Mouse (Mus musculus) embryonic facial prominence, embryonic 13.5 days (tissue): ENCODE results near the gene Cebpz. TPM values are rescaled to one million over a fixed set of nuclear protein-coding genes. Genes with fewer than 3 reads are reported as not detected.

Source experiments
- ATAC-seq: fragments of 200-750 bp; cut with Nextera tagmentation; 2 replicates; pipeline ENCODE4 v1.8.0; 2017; ENCODE audit warnings: low read depth; ENCODE audit not compliant: insufficient number of reproducible peaks, insufficient read depth, low FRiP score, low TSS enrichment
- H3K27ac ChIP-seq: fragments of 300-500 bp; sonication (generic); 2 replicates; pipeline ENCODE4 v1.5.1; 2015; ENCODE audit warnings: moderate library complexity, mild to moderate bottlenecking, inconsistent platforms
- H3K27me3 ChIP-seq: fragments of 300-500 bp; sonication (generic); 2 replicates; pipeline ENCODE4 v1.6.1; 2015; ENCODE audit warnings: mild to moderate bottlenecking, inconsistent platforms
- H3K36me3 ChIP-seq: fragments of 300-500 bp; sonication (generic); 2 replicates; pipeline ENCODE4 v1.6.1; 2015; ENCODE audit warnings: mild to moderate bottlenecking, inconsistent platforms
- H3K4me1 ChIP-seq: fragments of 300-500 bp; sonication (generic); 2 replicates; pipeline ENCODE4 v1.6.1; 2015; ENCODE audit warnings: inconsistent platforms
- H3K4me2 ChIP-seq: fragments of 300-500 bp; sonication (generic); 2 replicates; pipeline ENCODE4 v1.6.1; 2015; ENCODE audit warnings: moderate library complexity, mild to moderate bottlenecking, inconsistent platforms
- H3K4me3 ChIP-seq: fragments of 300-500 bp; sonication (generic); 2 replicates; pipeline ENCODE4 v1.5.1; 2015; ENCODE audit warnings: mild to moderate bottlenecking, inconsistent platforms
- H3K9ac ChIP-seq: fragments of 300-500 bp; sonication (generic); 2 replicates; pipeline ENCODE4 v1.6.1; 2015; ENCODE audit warnings: mild to moderate bottlenecking, inconsistent platforms
- H3K9me3 ChIP-seq: fragments of 300-500 bp; sonication (generic); 2 replicates; pipeline ENCODE4 v1.6.1; 2016; ENCODE audit warnings: inconsistent platforms
- WGBS: fragments of 180-500 bp; shearing (Covaris S2); methylation state at CpG from one replicate; pipeline ENCODE4 v1.1.7; 2015; ENCODE audit warnings: mixed read lengths; 5-methylcytosine and 5-hydroxymethylcytosine counted together
- polyA plus RNA-seq: library from polyadenylated mRNA; unstranded; fragments of >200 nt; fragmentation: Nextera tagmentation; extraction: Ambion mirVana; gene quantifications from 2 replicates; pipeline ENCODE4 v1.2.1, GENCODE M21; 2015

Cebpz gene
- polyA plus RNA-seq, 1 experiment from 2014 or later, result 75.3 TPM

DNA sequence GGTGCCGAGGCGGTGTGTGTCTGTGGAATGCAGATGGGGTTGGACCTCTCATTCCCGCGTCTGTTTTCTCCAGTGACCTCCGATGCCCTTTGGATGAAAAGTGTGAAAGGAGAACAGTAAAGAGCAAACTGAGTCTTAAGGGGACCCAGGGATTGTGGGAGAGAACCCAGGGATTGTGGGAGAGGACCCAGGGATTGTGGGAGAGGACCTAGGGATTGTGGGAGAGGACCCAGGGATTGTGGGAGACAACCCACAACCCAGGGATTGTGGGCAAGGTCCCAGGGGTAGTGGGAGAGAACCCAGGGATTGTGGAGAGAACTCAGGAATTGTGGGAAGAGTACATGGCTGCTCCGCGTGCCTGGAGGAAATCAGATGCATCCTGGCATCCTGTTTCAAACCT is 41.9 kb downstream of the Cebpz start:
- no peak for ATAC-seq
- H3K4me1 ChIP-seq, result peaks cover 10% of the 10 kb centered on the region; the same call in 1 of the 2 replicates
- peak overlapping the region; percentile 64; the same call in 1 of the 2 replicates for H3K27ac ChIP-seq
- peak overlapping the region; percentile 37; the same call in 1 of the 2 replicates for H3K9ac ChIP-seq
- H3K4me3 ChIP-seq, result peak overlapping the region; percentile 25; the same call in 1 of the 2 replicates
- no peaks in the 10 kb centered on the region for H3K9me3 ChIP-seq
- H3K27me3 ChIP-seq, result no peaks in the 10 kb centered on the region; the same call in 1 of the 2 replicates
- peak overlapping the region; percentile 54 for H3K4me2 ChIP-seq
- 74% methylated on average over 7 of the region's 7 CpGs for WGBS
- no peaks in the 10 kb centered on the region for H3K36me3 ChIP-seq

DNA sequence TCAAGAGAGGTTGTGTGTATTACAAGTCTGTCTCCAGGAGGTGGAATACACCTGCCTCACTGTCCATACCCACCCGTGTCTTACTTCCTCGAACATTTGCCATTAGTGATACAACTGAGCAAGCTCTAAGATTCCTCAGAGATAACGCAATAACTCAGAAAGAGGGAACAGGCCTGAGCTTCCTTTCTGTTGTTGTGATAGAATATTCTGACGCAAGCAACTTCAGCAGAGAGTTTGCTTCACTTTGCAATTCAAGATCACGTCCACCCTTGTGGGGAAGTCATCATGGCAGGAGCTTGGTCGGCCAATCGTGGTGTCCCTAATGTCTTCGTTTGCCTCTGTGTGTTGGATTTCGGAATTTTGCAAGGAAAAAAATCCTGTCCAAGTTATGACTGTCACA is 45.8 kb downstream of the Cebpz start:
- no peak overlapping the region for H3K4me2 ChIP-seq
- H3K27me3 ChIP-seq, result no peaks in the 10 kb centered on the region
- H3K9ac ChIP-seq, result no peak overlapping the region
- H3K27ac ChIP-seq, result no peak overlapping the region
- no peaks in the 10 kb centered on the region for H3K9me3 ChIP-seq
- H3K4me1 ChIP-seq, result peaks cover 10% of the 10 kb centered on the region; the same call in 1 of the 2 replicates
- WGBS, result 80% methylated on average over 9 of the region's 9 CpGs
- no peak overlapping the region for H3K4me3 ChIP-seq
- ATAC-seq, result no peak
- H3K36me3 ChIP-seq, result no peaks in the 10 kb centered on the region

DNA sequence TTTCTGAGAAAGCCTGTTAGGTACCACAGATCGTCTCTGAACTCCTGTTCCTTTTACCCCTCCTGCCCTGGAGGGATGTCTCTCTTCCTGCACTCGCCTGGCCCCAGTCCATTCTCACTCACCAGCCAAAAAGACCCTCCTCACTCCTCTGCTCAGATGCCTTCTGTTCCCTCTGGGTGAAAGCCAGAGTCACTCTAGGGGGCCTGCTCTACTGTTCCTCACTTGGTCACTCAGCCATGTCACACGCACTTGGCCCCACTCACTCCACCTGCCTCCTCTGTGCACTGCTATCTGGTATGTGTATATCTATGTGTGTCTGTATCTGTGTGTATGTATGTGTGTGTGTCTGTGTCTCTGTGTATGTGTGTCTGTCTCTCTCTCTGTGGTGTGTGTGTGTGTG is 47.7 kb downstream of the Cebpz start:
- WGBS, result 26% methylated on average over 3 of the region's 3 CpGs
- Histone ChIP-seq H3K9me3 (no peaks in the 10 kb centered on the region), H3K4me2 (no peak overlapping the region), H3K4me3 (no peak overlapping the region), H3K27me3 (no peaks in the 10 kb centered on the region), H3K4me1 (no peaks in the 10 kb centered on the region), H3K9ac (no peak overlapping the region), H3K27ac (no peak overlapping the region), H3K36me3 (no peaks in the 10 kb centered on the region)
- no peak for ATAC-seq

DNA sequence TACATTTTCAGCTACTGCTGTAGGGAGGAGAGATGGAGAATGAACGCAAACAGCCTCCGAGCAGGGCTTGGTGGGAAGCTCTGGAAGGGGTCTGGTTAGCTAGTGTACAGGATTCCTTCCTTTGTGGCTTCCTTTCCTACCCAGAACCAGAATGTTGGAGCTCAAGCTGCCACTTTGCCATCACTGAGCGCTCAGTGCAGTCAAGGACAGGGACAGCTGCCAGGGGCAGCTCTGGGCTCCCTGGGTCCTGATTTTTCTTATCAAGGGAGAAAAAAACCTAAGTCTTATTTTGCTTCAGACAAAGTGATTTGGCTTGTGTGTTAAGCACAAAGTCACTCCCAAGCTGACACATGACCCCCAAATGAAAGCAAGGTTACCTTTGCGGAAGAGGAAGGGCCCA is 48.3 kb downstream of the Cebpz start:
- no peaks in the 10 kb centered on the region for H3K27me3 ChIP-seq
- H3K4me3 ChIP-seq, result no peak overlapping the region
- no peak overlapping the region for H3K27ac ChIP-seq
- H3K4me2 ChIP-seq, result no peak overlapping the region
- H3K36me3 ChIP-seq, result no peaks in the 10 kb centered on the region
- no peaks in the 10 kb centered on the region for H3K9me3 ChIP-seq
- H3K4me1 ChIP-seq, result no peaks in the 10 kb centered on the region
- no peak for ATAC-seq
- no peak overlapping the region for H3K9ac ChIP-seq
- WGBS, result 85% methylated on average over 4 of the region's 4 CpGs

DNA sequence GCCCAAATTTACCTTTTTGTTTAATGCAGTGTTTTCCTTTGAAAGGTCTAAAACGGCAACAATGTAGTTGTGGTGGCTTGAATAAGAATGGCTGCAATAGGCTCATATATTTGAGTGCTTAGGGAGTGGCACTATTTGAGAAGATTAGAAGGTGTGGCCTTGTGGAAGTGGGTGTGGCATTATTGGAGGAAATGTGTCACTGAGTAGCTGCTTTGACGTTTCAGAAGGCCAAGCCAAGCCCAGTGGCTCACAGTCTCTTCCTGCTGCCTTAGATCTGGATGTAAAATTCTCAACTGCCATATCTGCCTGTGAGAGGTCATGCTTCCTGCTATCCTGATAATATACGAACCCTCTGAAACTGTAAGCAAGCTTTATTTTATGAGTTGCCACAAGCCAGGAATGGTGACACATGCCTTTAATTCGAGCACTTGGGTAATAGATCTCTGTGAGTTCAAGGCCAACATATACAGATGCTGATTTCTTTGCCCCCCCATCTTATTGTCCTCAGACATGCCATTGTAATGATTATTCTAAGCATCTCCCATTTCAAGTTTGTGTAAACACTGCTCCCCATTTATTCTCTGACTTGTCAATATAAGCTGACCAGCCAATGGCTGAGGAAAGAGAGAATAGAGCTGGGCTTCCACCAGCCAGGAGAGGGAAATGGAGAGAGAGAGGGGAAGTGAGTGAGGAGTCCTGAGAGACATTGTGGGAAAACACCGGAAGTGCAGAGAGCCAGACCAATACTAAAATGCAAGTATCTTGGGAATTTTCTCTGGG is 51.4 kb downstream of the Cebpz start:
- Histone ChIP-seq H3K27me3 (no peaks in the 10 kb centered on the region), H3K4me1 (peaks cover 8% of the 10 kb centered on the region), H3K4me2 (no peak overlapping the region), H3K9ac (no peak overlapping the region), H3K27ac (no peak overlapping the region), H3K36me3 (no peaks in the 10 kb centered on the region), H3K4me3 (no peak overlapping the region), H3K9me3 (no peaks in the 10 kb centered on the region)
- WGBS, result 79% methylated on average over 5 of the region's 5 CpGs
- ATAC-seq, result no peak

DNA sequence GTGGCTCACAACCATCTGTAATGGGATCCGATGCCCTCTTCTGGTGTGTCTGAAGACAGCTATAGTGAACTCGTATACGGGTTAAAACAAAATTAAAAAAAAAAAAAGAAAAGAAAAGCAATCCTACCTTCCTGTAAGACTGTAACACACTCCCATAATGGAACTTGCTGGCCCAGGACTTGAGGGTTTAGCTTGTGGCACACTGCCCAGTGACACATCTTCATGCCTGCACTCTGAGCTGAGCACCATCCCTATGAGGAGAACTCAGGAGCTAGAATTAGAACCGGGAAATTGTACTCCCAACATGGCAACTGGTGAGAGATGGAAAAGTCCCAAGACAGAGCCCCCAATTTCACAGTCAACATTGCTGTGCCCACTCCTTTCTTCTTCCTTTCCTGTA is 53.6 kb downstream of the Cebpz start:
- no peaks in the 10 kb centered on the region for H3K9me3 ChIP-seq
- H3K27ac ChIP-seq, result no peak overlapping the region
- no peak overlapping the region for H3K9ac ChIP-seq
- no peak for ATAC-seq
- H3K27me3 ChIP-seq, result no peaks in the 10 kb centered on the region
- peaks cover 8% of the 10 kb centered on the region for H3K4me1 ChIP-seq
- 92% methylated on average over 4 of the region's 4 CpGs for WGBS
- peaks cover under 1% of the 10 kb centered on the region; the same call in 1 of the 2 replicates for H3K36me3 ChIP-seq
- H3K4me3 ChIP-seq, result no peak overlapping the region
- 0 out of 2 replicates have a peak overlapping the region, but pooled peaks have one; percentile 67 for H3K4me2 ChIP-seq

DNA sequence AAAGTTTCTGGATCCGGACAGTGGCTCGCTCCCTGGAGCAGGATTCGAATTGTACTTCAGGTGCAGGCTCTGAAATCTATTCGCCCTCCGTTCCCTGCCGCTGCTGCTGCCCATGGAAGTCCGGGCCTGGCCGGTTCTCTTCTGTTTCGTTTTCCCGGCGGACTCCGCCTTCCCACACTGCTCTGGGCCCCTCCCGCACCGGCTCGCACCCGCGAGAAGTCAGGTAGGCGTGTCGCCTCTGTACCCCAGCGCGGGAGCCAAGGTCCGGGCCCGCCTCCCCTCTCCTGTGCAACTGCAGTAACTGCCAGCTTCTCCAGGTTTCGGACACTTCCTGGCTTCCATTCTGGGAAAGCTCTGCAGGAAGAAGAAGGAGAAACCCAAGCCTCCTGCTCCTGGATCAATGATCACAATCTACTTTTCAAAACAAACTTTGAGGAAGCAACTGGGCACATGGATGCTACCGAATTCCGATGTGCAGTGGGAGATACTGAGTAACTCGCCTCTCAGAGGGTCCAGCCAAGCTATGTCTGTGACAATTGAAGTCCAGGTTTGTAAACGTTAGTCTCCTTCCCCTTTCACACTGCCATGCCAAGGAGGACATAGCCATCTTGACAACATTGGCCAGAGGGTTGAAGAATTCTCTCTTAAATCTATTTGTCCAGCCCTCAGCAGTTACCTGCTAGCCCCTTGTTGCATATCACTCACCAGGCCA is 54.3 kb downstream of the Cebpz start, which contains the start of gene Eif2ak2:
Gene Eif2ak2, minus strand, starts transcription at position 173 of the 712 bp plus-strand sequence.
- Histone ChIP-seq H3K4me2 (peak within 1 kb of the TSS; percentile 67), H3K36me3 (peaks cover 7% of the 10 kb centered on the region), H3K9ac (peak within 1 kb of the TSS; percentile 80), H3K4me3 (peak within 1 kb of the TSS; percentile 55), H3K27ac (peak within 1 kb of the TSS; percentile 72), H3K9me3 (no peaks in the 10 kb centered on the region), H3K4me1 (peaks cover 8% of the 10 kb centered on the region), H3K27me3 (no peaks in the 10 kb centered on the region)
- ATAC-seq, result peak; percentile 90
- WGBS, result 1% methylated on average over 28 of the region's 28 CpGs

DNA sequence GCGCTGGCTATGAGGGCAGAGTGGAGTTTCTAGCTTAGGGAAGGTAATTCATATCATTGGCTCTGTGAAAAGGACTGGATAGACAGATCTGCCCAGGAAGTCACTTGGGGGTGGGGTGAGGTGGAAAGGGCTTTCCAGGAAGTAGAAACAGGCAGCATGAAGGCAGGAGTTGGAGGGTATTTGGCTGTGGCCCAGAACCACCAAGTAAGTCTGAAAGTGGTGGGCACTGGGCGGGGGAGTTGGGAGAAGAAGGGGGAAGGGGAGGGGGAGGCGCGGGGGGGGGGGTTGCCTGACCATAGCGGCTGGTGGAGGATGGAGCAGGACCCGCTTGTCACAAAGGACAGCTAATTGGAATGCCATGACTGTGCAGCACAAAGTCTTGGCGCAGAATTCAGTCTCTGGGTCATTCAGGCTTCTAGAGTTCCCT is 55.0 kb downstream of the Cebpz start:
- WGBS, result 18% methylated on average over 4 of the region's 7 CpGs
- H3K9ac ChIP-seq, result peak overlapping the region; percentile 80
- peak overlapping the region; percentile 72 for H3K27ac ChIP-seq
- H3K9me3 ChIP-seq, result no peaks in the 10 kb centered on the region
- no peaks in the 10 kb centered on the region for H3K27me3 ChIP-seq
- peaks cover 8% of the 10 kb centered on the region for H3K4me1 ChIP-seq
- H3K36me3 ChIP-seq, result peaks cover 13% of the 10 kb centered on the region
- ATAC-seq, result peak; percentile 33; the same call in 1 of the 2 replicates
- H3K4me2 ChIP-seq, result peak overlapping the region; percentile 67
- H3K4me3 ChIP-seq, result peak overlapping the region; percentile 55

DNA sequence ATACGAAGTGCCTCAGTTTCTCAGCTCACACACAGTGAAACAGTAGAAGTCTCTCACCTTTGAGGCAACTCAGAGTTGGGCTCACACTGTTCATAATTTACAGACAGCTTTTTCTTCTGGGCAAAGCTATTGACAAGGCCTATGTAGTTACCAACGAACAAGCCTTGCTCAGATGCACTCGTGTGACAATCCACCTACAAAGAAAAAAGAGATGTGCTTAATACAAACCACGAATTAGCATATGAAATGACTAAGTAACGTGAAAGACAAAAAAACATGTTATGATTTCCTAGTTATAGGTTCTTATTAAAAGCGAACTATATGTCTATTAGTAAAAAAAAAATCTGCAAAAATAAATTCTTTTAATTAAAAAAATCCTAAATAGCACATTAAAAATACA is 63.0 kb downstream of the Cebpz start:
- Histone ChIP-seq H3K4me1 (no peaks in the 10 kb centered on the region), H3K9me3 (no peaks in the 10 kb centered on the region), H3K27ac (no peak overlapping the region), H3K4me3 (no peak overlapping the region), H3K9ac (no peak overlapping the region), H3K36me3 (peaks cover 36% of the 10 kb centered on the region), H3K4me2 (no peak overlapping the region), H3K27me3 (no peaks in the 10 kb centered on the region)
- 90% methylated on average over 6 of the region's 6 CpGs for WGBS
- ATAC-seq, result no peak
